Mouse (Mus musculus) layer of hippocampus, postnatal 25 days (tissue): Measurements from ENCODE around the gene Mblac1. TPM values are rescaled to one million over a fixed set of nuclear protein-coding genes. Genes with fewer than 3 reads are reported as not detected.

Source experiments
- DNase-seq, 2 experiments: peaks; one replicate each; pipeline ENCODE4 v3.0.0; 2022; ENCODE audit warnings: mixed read lengths in 2 of 2, low spot score in 1 of 2; ENCODE audit errors: extremely low spot score in 1 of 2
- total RNA-seq, 2 experiments: library from RNA; stranded (reverse); gene quantifications; 2 replicates each; pipeline ENCODE4 v1.2.3; 2021

Gene Mblac1
- total RNA-seq = 10 to 100 TPM in 1 of 2 experiments, 1 to 10 TPM in 1; 9.1 to 10.1 TPM

- DNase-seq = peak; percentile 81 to 83
These were observed at the start of gene Mblac1 for GRCm38 (mm10) chr5:138193771-138194727. Gene Mblac1, plus strand, starts transcription at chr5:138194314.

GRCm38 (mm10) chr5:138154390-138154789 is 39.7 kb upstream of the Mblac1 start:
- DNase-seq = no peak

- peak; percentile 74 to 75 for DNase-seq
These were observed 38.6 kb upstream of the Mblac1 start, which contains the start of gene Zfp113 for GRCm38 (mm10) chr5:138155443-138155976. Gene Zfp113, minus strand, starts transcription at chr5:138155744.

DNA sequence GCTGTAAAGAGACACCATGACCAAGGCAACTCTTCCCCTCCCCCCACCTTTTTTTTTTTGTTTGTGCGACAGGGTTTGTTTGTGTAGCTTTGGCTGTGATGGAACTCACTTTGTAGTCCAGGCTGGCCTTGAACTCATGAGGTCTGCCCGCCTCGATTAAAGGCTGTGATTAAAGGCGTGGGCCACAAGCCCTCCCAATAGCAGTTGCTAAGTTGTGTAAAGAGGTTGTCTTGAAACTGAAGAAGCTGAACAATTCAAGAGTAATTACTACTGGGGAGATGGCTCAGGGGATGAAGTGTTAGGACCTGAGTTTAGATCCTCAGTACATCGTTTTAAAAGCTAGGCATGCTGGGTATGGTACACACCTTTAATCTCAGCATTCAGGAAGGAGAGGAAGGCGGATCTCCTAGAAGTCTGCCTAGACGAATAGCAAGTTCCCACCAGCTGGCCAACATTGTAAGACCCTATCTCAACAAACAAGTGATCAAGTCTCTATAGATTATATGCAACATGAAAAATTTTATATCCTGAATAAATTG is 33.8 kb upstream of the Mblac1 start:
- no peak for DNase-seq

- peak; percentile 91 to 95 for DNase-seq
These were observed 33.1 kb upstream of the Mblac1 start, which contains the start of gene Cops6 for GRCm38 (mm10) chr5:138160842-138161665. Gene Cops6, plus strand, starts transcription at chr5:138161071.

DNA sequence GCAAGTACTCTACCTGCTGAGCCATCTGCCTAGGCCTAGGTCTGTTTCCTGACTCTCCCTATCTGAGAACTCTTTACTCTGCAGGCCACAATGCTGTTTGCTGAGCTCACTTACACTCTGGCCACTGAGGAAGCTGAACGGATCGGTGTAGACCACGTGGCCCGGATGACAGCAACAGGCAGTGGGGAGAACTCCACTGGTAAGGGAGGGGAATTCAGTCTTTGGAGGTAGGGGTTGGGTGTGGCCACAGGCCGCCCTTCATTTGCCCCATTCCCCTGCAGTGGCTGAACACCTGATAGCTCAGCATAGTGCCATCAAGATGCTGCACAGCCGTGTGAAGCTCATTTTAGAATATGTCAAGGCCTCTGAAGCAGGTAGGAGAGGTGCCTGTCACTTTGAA is 31.1 kb upstream of the Mblac1 start:
- DNase-seq = no peak

DNA sequence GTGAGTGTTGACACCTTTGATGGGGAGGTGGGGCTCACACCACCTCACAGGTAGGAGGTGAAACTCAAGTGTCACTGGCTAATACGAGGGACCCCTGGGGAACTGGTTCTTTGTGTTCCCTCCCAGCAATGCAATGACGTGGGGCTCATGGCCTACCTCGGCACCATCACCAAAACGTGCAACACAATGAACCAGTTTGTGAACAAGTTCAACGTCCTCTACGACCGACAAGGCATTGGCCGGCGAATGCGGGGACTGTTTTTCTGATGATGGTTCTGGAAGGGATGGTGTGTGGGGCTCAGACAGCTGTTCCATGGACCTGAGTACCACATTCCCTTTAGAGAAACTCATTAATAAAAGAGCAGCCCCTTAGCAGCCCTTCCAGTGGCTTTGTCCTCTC is 30.5 kb upstream of the Mblac1 start:
- no peak for DNase-seq

- DNase-seq = no peak
These were observed 28.5 kb upstream of the Mblac1 start for GRCm38 (mm10) chr5:138165594-138165993.

- DNase-seq = peak; percentile 94
These were observed 23.1 kb upstream of the Mblac1 start for GRCm38 (mm10) chr5:138170936-138171561.

DNA sequence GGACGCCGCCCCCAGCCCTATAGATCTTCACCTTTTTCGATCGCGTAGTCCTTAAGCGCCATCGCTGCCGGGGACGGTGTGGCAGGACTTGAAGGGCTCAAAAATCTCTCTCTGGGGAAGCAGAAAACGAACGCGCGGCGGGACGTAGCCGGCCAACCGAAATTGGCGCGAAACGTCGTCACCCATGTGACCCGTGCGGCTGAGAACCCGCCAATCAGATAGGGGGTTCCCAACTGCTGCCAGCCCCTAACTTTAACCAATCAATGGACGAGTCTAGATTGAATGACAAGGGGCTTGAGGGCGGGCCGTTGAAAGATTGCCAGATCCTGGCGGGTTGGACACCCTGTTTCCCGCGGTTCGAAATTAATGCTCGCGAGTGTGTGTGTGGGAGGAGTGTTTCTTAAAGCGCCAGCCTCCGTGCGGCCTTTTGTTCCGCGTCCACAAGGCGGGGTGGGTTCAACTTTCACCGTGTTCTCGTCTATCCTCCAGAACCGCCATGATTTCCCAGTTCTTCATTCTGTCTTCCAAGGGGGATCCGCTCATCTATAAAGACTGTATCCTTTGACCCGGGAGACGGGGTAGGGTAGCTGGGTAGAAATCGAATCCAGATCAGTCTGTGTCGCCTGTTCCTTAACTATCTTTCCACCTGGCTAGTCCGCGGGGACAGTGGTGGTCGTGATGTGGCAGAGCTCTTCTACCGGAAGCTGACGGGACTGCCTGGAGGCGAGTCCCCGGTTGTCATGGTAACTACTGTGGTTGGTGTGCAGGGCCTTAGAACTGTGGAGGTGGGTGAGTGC is 22.2 kb upstream of the Mblac1 start, which contains the start of the genes Ap4m1 and Mcm7:
Gene Ap4m1 (plus strand): TSS at position 308 of the 797 bp plus-strand sequence.
Gene Mcm7 (minus strand): TSS at position 728 of the 797 bp plus-strand sequence.
- peak; percentile 92 to 96 for DNase-seq

- DNase-seq = no peak
These were observed 20.9 kb upstream of the Mblac1 start for GRCm38 (mm10) chr5:138173217-138173616.

DNA sequence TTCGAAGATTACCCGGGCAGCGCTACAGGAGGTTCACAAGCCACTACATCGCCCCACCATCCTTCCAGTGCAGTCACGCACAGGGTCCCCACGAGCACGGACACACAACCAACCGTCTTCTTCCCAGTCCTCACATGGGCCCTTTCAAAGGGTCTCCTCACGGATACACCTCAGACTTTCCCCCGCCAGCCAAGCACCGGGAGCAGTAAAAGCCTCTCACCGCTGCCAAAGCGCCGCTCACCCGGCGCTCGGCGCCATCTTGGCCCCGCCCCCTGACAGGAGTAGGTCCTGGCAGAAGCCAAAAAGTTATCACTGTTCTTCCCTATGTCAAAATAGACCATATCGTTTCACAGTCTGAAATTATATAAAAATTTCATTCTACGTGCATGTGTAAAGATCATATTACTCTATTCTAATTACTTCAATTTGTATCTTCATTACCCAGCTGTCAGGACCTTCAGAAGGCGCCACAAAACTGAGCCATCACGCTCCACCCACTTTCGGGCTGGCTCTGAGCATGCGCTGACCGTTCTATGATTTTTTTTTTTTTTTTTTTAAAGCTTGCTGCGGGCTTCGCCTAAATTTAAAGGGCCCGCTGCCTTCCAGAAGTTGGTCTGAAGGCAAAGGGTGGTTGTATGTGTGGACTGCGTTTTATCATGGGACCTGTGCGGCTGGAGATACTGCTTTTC is 7.0 kb upstream of the Mblac1 start, which contains the start of the genes Taf6 and Cnpy4:
Gene Taf6 (minus strand): TSS at position 502 of the 689 bp plus-strand sequence.
Gene Cnpy4 (plus strand): TSS at position 536 of the 689 bp plus-strand sequence.
- peak; percentile 65 to 68 for DNase-seq

DNA sequence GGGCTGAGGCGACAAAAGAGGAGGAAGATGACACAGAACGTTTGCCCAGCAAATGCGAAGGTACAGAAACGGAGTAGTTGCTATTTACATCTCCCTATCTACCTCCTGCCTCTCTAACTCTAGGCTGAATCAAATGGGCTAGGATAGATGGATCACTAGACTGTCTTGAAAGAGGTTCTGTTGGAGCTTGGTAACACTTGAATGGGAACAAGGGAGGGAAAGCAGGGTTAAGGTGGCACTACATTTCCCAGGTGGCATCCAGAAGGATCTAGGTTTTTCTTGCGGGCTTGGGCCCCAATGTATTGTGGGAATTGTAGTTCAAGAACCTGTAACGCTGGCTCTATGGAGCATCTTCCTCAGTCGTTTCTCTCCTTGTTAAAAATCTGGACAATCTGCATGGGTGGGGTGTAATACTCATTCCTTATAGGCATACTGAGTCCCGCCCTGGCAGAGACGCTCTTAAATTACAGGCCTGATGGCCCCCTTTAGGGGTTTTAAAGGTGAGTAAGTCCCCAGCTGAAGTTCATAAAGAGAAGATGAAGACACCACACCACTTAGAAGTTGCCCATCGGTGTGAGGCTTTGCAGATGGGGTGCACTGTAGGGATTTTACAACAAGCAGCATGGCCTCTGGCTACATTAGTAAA is 6.3 kb upstream of the Mblac1 start:
- DNase-seq = peak; percentile 36 to 51

DNA sequence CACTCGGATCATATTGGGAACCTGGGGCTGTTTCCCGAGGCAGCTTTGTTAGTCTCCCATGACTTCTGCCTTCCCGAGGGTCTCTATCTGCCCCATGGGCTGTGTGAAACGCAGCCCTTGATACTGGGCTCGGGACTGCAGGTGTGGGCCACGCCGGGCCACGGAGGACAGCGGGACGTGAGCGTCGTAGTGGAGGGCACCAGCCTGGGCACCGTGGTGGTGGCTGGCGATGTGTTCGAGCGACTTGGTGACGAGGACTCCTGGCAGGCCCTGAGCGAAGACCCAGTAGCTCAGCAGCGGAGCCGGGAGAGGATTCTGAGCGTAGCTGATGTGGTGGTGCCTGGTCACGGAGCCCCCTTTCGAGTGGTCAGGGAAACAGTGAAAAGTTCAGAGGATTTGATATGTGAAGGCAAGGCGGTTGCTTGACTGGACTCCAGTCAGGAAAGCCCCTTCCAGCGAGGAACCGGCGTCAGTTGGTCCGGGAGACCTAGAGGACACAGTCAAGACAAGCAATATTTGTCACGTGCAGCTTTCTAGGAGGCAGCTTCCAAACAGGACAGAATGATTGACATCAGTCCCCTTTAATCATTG is 736 bp downstream of the Mblac1 start:
- DNase-seq = peak in 1 of 2 experiments; percentile 35

DNA sequence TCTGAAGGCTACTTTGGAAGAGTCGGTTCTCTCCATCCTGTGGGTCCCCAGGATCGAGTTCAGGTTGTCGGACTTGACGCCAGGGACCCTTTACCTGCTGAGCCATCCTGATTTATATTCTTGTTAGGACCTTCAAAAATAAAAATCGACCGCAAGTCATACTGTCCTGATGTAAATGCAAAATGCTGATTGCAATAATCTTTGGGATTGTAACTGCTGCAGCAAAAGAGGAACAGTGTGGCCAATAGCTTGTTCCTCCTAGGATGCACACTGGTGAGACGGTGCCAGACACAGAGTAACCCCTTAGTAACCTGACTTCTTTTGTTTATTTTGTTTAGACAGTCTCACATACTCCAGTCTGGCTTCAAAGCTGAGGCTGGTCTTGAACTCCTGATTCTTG is 1.3 kb downstream of the Mblac1 start:
- no peak for DNase-seq

- DNase-seq = no peak
These were observed 5.5 kb downstream of the Mblac1 start for GRCm38 (mm10) chr5:138199576-138199975.

GRCm38 (mm10) chr5:138202086-138202485 is 8.0 kb downstream of the Mblac1 start:
- no peak for DNase-seq
